Mouse (Mus musculus): ENCODE measurements around the gene D7Ertd443e. TPM values are rescaled to one million over a fixed set of nuclear protein-coding genes. Genes with fewer than 3 reads are reported as not detected.

D7Ertd443e gene
- polyA plus RNA-seq (2012) = not detected in 2 replicates

DNA sequence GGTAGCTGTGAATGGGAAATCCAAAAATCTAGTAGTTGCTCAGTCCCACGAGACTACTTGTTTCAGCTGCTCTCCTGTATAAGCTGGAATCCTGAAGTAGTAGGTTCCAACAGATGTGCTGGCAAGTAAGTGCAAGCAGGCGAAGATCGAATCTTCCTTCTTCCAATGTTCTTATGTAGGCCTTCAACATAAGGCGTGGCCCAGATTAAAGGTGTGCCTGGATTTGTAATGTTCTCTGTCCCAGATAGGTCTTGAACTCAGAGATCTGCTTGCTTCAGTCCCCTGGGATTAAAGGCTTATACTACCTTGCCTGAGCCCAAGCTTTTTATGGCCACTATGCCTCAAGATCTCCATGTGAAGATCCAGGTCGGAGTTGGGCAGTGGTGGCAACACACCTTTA, at the start of gene D7Ertd443e:
Gene D7Ertd443e (minus strand): TSS at position 101 of the 400 bp plus-strand sequence.
- H3K27me3 ChIP-seq (ENCODE audit: control insufficient read depth) = no peaks in the 10 kb centered on the region
- H3K36me3 ChIP-seq (ENCODE audit: control insufficient read depth) = no peaks in the 10 kb centered on the region
- H3K9me3 ChIP-seq (ENCODE audit: control insufficient read depth, low read length) = no peaks in the 10 kb centered on the region
- no peak within 1 kb of the TSS for H3K4me3 ChIP-seq (replicated peaks)
- no peak for TF ChIP-seq TAL1 (IDR thresholded peaks at IDR 0.05; ENCODE audit: low read length)
- TF ChIP-seq GATA1 (IDR thresholded peaks at IDR 0.05; ENCODE audit: low read length) = no peak
- no peaks in the 10 kb centered on the region for H3K4me1 ChIP-seq (ENCODE audit: control insufficient read depth)

DNA sequence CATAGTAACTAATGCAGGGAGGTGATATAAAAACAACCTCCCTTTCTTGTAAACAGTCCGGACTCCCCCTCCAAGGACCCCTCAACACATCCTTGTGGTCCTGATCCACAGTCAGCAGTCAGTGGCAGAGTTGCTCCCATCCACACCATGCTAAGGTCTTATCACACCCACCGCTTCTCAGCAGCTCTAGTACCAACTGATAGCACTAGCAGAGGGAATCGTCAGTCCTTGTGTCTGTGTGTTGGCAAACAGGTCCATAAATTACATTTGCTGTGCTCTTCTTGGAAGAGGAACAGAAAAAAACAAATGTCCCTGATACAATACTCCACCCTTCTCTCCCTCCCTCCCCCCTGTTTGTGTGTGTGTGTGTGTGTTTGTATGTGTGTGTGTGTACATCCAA, 46.2 kb upstream of the D7Ertd443e start:
- Histone ChIP-seq H3K36me3 (ENCODE audit: control insufficient read depth) (no peaks in the 10 kb centered on the region), H3K27me3 (ENCODE audit: control insufficient read depth) (no peaks in the 10 kb centered on the region), H3K9me3 (ENCODE audit: control insufficient read depth, low read length) (no peaks in the 10 kb centered on the region; the same call in 1 of the 2 replicates), H3K4me3 (replicated peaks) (no peak overlapping the region), H3K4me1 (ENCODE audit: control insufficient read depth) (no peaks in the 10 kb centered on the region)
- no peak for TF ChIP-seq GATA1 (IDR thresholded peaks at IDR 0.05; ENCODE audit: low read length)

DNA sequence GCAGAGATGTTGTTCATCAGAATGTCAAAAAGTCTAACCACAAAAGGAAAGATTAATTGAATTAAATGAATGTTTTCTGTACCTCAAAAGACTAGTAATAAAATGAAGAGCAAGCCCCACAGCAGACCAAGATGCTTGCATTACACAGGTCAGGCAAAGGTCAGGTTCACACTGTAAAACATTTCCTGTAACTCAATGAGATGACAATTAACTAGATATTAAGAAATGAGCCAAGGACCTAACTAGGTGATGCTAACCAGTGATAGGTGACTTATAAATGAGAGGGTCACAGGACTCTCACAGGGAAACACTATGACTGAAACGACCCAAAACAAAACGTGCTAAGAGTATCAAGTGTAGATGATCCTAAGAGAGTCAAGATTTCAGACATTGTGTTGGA, 43.2 kb upstream of the D7Ertd443e start:
- no peak overlapping the region for H3K4me3 ChIP-seq (replicated peaks)
- H3K27me3 ChIP-seq (ENCODE audit: control insufficient read depth) = no peaks in the 10 kb centered on the region
- TF ChIP-seq TAL1 (IDR thresholded peaks at IDR 0.05; ENCODE audit: low read length) (no peak), GATA1 (IDR thresholded peaks at IDR 0.05; ENCODE audit: low read length) (no peak)
- no peaks in the 10 kb centered on the region for H3K4me1 ChIP-seq (ENCODE audit: control insufficient read depth)
- no peaks in the 10 kb centered on the region for H3K36me3 ChIP-seq (ENCODE audit: control insufficient read depth)
- no peaks in the 10 kb centered on the region; the same call in 1 of the 2 replicates for H3K9me3 ChIP-seq (ENCODE audit: control insufficient read depth, low read length)

DNA sequence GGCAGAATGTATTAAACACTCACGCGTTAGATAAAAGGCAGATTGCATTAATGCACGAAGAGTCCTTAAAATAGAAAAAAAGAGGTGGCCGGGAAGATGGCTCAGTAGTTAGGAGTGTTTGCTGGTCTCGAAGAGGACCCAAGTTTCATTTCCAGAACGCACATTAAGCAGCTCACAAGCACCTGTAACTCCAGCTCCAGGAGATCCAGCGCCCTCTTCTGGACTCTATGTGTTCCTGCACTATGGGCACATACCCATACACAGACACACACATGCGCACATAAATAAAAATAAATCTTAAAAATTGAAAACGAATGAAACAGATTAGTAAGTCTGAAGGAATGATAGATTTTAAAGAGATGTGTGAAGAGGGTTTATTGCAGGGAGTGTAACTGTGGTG, 29.6 kb upstream of the D7Ertd443e start:
- Histone ChIP-seq H3K36me3 (ENCODE audit: control insufficient read depth) (no peaks in the 10 kb centered on the region), H3K4me3 (replicated peaks) (no peak overlapping the region), H3K27me3 (ENCODE audit: control insufficient read depth) (no peaks in the 10 kb centered on the region), H3K9me3 (ENCODE audit: control insufficient read depth, low read length) (no peaks in the 10 kb centered on the region), H3K4me1 (ENCODE audit: control insufficient read depth) (no peaks in the 10 kb centered on the region)
- TF ChIP-seq GATA1 (IDR thresholded peaks at IDR 0.05; ENCODE audit: low read length) (no peak), TAL1 (IDR thresholded peaks at IDR 0.05; ENCODE audit: low read length) (no peak)

DNA sequence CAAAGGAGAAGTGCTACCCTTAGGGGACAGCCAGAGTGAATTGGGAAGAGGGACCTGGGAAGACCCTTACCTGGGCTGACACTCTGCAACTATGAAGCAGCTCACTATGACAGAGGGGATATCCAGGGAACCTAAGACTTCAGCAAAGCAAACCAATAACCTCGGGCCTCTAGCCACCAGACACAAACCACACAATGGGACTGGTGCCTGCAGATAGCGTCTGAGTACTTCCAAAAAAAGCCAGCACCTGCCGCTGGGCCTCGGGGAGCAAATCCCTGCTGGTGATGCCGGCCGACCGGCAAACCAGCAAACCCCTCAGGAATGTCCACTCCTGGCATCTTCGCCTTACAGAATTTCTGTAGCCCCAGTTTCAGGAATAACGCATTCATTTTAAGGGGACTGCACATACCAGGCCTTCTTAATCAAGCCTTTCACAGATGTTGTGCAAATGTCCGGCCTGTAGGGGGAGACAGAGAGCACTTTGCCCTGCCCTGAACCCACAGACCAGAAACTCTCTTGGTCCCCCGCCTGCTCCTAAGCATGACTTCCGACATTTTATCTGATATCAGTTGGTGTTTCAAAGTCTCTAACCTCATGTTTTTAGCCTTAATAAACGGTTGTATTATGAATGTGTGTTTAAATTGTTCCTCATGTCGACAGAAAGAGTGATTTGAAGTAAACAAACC, 28.7 kb upstream of the D7Ertd443e start:
- Histone ChIP-seq H3K27me3 (ENCODE audit: control insufficient read depth) (no peaks in the 10 kb centered on the region), H3K9me3 (ENCODE audit: control insufficient read depth, low read length) (no peaks in the 10 kb centered on the region), H3K36me3 (ENCODE audit: control insufficient read depth) (no peaks in the 10 kb centered on the region), H3K4me1 (ENCODE audit: control insufficient read depth) (no peaks in the 10 kb centered on the region), H3K4me3 (replicated peaks) (no peak overlapping the region)
- no peak for TF ChIP-seq GATA1 (IDR thresholded peaks at IDR 0.05; ENCODE audit: low read length)
- TF ChIP-seq TAL1 (IDR thresholded peaks at IDR 0.05; ENCODE audit: low read length) = no peak

DNA sequence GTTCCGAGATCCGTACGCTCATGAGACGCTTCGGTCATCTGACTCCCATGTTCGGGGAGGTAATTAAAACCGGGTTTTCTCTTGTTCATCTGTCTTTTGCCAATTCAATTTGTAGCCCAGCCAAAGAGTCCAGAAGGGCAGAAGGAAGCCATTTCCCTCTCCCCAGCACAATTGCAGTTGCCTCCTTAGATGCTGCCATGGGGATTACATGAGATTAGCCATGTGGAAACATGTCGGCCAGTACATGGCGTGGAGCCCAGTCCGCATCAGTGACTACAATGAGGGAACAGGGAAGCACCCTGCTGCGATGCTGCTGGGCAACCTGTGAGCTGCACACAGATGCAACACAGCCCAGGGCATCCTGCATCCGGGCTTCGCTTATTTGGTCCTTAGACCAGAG, 23.2 kb upstream of the D7Ertd443e start:
- H3K4me3 ChIP-seq (replicated peaks) = no peak overlapping the region
- TF ChIP-seq TAL1 (IDR thresholded peaks at IDR 0.05; ENCODE audit: low read length) (no peak), GATA1 (IDR thresholded peaks at IDR 0.05; ENCODE audit: low read length) (no peak)
- no peaks in the 10 kb centered on the region for H3K4me1 ChIP-seq (ENCODE audit: control insufficient read depth)
- no peaks in the 10 kb centered on the region for H3K27me3 ChIP-seq (ENCODE audit: control insufficient read depth)
- no peaks in the 10 kb centered on the region for H3K36me3 ChIP-seq (ENCODE audit: control insufficient read depth)
- no peaks in the 10 kb centered on the region for H3K9me3 ChIP-seq (ENCODE audit: control insufficient read depth, low read length)

DNA sequence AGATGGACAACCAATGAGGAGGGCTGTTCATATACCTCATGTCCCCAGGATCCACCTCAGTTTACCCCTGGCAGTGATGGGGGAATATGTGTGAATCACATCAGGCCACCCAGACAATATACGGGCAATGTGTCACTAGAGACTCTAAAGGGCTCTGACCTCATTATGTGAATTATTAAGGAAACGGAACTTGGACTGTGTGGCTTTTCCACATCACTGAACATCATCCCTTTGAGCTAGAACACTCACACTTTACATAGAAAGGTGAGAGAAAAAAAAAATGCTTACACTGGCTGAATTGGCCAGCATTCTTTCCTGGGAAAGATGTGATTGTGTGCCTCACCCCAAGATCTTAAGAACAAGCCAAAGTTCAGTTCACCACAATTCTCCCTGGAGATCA, 15.3 kb upstream of the D7Ertd443e start:
- Histone ChIP-seq H3K27me3 (ENCODE audit: control insufficient read depth) (no peaks in the 10 kb centered on the region), H3K36me3 (ENCODE audit: control insufficient read depth) (no peaks in the 10 kb centered on the region), H3K4me1 (ENCODE audit: control insufficient read depth) (no peaks in the 10 kb centered on the region), H3K9me3 (ENCODE audit: control insufficient read depth, low read length) (no peaks in the 10 kb centered on the region), H3K4me3 (replicated peaks) (no peak overlapping the region)
- no peak for TF ChIP-seq GATA1 (IDR thresholded peaks at IDR 0.05; ENCODE audit: low read length)
- TF ChIP-seq TAL1 (IDR thresholded peaks at IDR 0.05; ENCODE audit: low read length) = no peak

DNA sequence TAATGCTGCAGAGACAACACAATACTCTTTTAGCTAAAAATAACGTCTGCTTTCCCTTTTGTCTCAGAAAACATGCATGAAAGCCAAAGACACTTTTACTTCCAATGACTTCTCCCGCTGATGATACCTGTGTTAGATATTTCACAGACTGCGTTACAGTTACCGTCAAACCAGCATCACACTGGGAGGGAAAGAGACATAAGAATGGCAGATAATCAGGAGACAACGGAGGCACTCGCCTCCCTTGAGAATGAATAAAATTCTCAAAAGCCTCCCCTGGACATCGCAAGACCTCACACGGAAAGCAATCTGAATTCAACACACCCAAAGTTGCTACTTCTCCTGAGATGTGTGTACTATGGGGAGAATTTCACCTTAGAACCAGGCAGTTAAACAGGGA, 11.3 kb upstream of the D7Ertd443e start:
- Histone ChIP-seq H3K27me3 (ENCODE audit: control insufficient read depth) (no peaks in the 10 kb centered on the region), H3K36me3 (ENCODE audit: control insufficient read depth) (no peaks in the 10 kb centered on the region), H3K9me3 (ENCODE audit: control insufficient read depth, low read length) (no peaks in the 10 kb centered on the region), H3K4me3 (replicated peaks) (no peak overlapping the region), H3K4me1 (ENCODE audit: control insufficient read depth) (no peaks in the 10 kb centered on the region)
- TF ChIP-seq TAL1 (IDR thresholded peaks at IDR 0.05; ENCODE audit: low read length) (no peak), GATA1 (IDR thresholded peaks at IDR 0.05; ENCODE audit: low read length) (no peak)

DNA sequence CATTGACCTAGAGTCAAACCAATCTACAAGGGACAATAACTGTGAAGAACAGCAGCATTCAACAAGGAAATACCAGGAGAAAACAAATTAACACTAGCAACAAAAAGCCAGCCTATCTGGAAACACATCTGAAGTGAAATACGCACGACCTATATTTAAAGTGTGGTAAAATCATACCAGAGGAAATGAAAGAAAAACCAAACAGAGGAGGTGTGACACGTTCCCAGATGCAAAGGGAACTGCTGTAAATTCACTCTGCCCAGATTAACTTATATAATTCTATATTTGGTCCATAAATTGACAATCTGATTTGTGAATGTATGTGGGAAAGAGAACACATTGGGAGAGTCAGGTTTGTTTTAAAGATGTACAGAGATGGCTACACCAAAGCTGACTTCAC, 2.7 kb downstream of the D7Ertd443e start:
- Histone ChIP-seq H3K4me3 (replicated peaks) (no peak overlapping the region), H3K27me3 (ENCODE audit: control insufficient read depth) (no peaks in the 10 kb centered on the region), H3K9me3 (ENCODE audit: control insufficient read depth, low read length) (no peaks in the 10 kb centered on the region), H3K36me3 (ENCODE audit: control insufficient read depth) (no peaks in the 10 kb centered on the region), H3K4me1 (ENCODE audit: control insufficient read depth) (no peaks in the 10 kb centered on the region)
- TF ChIP-seq GATA1 (IDR thresholded peaks at IDR 0.05; ENCODE audit: low read length) = no peak
- TF ChIP-seq TAL1 (IDR thresholded peaks at IDR 0.05; ENCODE audit: low read length) = no peak

DNA sequence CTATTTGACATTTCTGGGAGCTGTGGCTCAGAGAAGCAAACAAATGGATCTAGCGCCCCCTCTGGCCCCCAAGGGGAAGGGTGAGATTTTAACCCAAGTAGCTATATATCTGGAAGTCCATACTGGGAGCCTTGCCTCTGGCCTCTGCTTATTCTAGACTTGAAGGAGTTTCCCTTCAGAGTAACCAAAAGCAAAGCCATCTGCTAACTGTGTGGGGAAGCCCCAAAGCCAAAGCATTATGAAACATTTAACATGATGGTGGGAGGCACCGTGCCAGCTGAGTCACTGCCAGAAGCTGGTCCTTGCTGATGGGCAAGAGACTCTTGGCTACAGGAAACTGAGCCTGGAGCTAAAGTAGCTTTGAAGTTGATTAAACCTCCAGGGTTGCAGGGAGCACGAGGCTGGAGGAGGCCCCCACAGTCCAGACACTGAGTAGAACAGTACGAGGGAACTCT, 4.0 kb downstream of the D7Ertd443e start:
- no peak for TF ChIP-seq GATA1 (IDR thresholded peaks at IDR 0.05; ENCODE audit: low read length)
- TF ChIP-seq TAL1 (IDR thresholded peaks at IDR 0.05; ENCODE audit: low read length) = no peak

More for the DNA sequence above, 4.0 kb downstream of the D7Ertd443e start:
- no peaks in the 10 kb centered on the region for H3K4me1 ChIP-seq (ENCODE audit: control insufficient read depth)
- no peak overlapping the region for H3K4me3 ChIP-seq (replicated peaks)
- no peaks in the 10 kb centered on the region for H3K27me3 ChIP-seq (ENCODE audit: control insufficient read depth)
- no peaks in the 10 kb centered on the region for H3K9me3 ChIP-seq (ENCODE audit: control insufficient read depth, low read length)
- no peaks in the 10 kb centered on the region for H3K36me3 ChIP-seq (ENCODE audit: control insufficient read depth)

Data from erythroblast, embryonic 14.5 days (primary cell).